Mouse (Mus musculus) small intestine, adult 2 months (tissue): ENCODE results near the gene Cnp.

Experiments
- CTCF ChIP-seq: fragments of 200-500 bp; IDR thresholded peaks from 2 replicates; pipeline ENCODE4 v1.5.1; 2012; ENCODE audit warnings: low read depth, mild to moderate bottlenecking, control low read depth, inconsistent platforms, low read length, moderate library complexity, mixed read lengths; ENCODE audit not compliant: insufficient replicate concordance, insufficient read length; ENCODE audit errors: extremely low read depth
- POLR2A ChIP-seq: fragments of 200-500 bp; IDR thresholded peaks from 2 replicates; pipeline ENCODE4 v1.6.1; 2012; ENCODE audit warnings: low read depth, mild to moderate bottlenecking, control low read depth, inconsistent platforms, low read length, moderate library complexity

DNA sequence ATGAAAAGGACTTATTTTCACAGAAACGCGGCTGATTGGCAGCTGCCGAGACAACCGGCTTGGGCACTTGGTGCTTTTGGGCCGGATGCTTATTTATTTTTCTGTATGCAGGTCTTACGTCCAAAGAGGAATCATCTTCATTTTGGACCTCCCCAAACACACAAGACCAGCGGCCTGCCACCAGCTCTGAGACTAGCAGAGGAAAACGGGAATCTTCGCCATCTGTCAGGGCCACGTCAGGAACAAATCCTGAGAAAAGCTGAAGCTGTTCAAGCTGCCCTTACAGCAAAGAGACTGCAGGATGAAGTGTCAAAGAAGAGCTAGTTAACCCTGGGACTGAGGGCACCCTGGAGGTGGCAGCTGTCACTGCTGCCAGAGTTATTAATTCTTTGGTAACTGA lies 30.7 kb downstream of the Cnp start:
- TF ChIP-seq POLR2A (no peak), CTCF (no peak)
